Mouse (Mus musculus) heart, embryonic 14.5 days (tissue): ENCODE data around the gene Diras1. TPM values are rescaled to one million over a fixed set of nuclear protein-coding genes. Genes with fewer than 3 reads are reported as not detected.

Source experiments
- polyA plus RNA-seq: library from polyadenylated mRNA; unstranded; fragments of >200 nt; fragmentation: Nextera tagmentation; extraction: Ambion mirVana; gene quantifications from 2 replicates; pipeline ENCODE4 v1.2.1, GENCODE M21; 2014

Diras1 gene
- polyA plus RNA-seq, 1 experiment from 2014 or later: not detected

Other genes with a start within 250 kb of the Diras1 start
- 49.2 and 51.0 TPM in 2 replicates for gene Sf3a2, start 227.5 kb downstream of the Diras1 start, polyA plus RNA-seq
- 71.1 and 75.4 TPM in 2 replicates for gene Plekhj1, start 227.0 kb downstream of the Diras1 start, polyA plus RNA-seq
- 0.12 TPM in 1 of 2 replicates, not detected in the other for gene Amh, start 220.4 kb downstream of the Diras1 start, polyA plus RNA-seq
- gene Jsrp1, start 212.2 kb downstream of the Diras1 start, polyA plus RNA-seq: 5.5 and 5.6 TPM in 2 replicates
- 2,025 and 2,172 TPM in 2 replicates for gene Oaz1, start 199.0 kb downstream of the Diras1 start, polyA plus RNA-seq
- gene Lingo3, start 181.6 kb downstream of the Diras1 start, polyA plus RNA-seq: 0.46 TPM in 2 replicates
- gene Lsm7, start 170.5 kb downstream of the Diras1 start, polyA plus RNA-seq: 200 and 230 TPM in 2 replicates
- gene Sppl2b, start 170.4 kb downstream of the Diras1 start, polyA plus RNA-seq: 21.3 and 23.7 TPM in 2 replicates
- gene Tmprss9, start 153.8 kb downstream of the Diras1 start, polyA plus RNA-seq: 0.05 and 0.07 TPM in 2 replicates
- gene Timm13, start 124.7 kb downstream of the Diras1 start, polyA plus RNA-seq: 310 and 338 TPM in 2 replicates
- gene Lmnb2, start 107.4 kb downstream of the Diras1 start, polyA plus RNA-seq: 7.3 and 8.1 TPM in 2 replicates
- gene Gadd45b, start 95.6 kb downstream of the Diras1 start, polyA plus RNA-seq: 34.5 and 39.8 TPM in 2 replicates
- gene Gng7, start 10.7 kb downstream of the Diras1 start, polyA plus RNA-seq: 1.2 and 1.4 TPM in 2 replicates
- gene Slc39a3, start 11.8 kb upstream of the Diras1 start, polyA plus RNA-seq: 5.0 and 5.2 TPM in 2 replicates
- gene Sgta, start 34.5 kb upstream of the Diras1 start, polyA plus RNA-seq: 133 and 136 TPM in 2 replicates
- gene Thop1, start 44.4 kb upstream of the Diras1 start, polyA plus RNA-seq: 18.0 and 20.8 TPM in 2 replicates
- 0.27 and 0.46 TPM in 2 replicates for gene Creb3l3, start 73.2 kb upstream of the Diras1 start, polyA plus RNA-seq
- gene Map2k2, start 80.3 kb upstream of the Diras1 start, polyA plus RNA-seq: 147 and 159 TPM in 2 replicates
- 16.8 and 18.8 TPM in 2 replicates for gene Zbtb7a, start 109.6 kb upstream of the Diras1 start, polyA plus RNA-seq
- 33.5 and 34.0 TPM in 2 replicates for gene Pias4, start 142.3 kb upstream of the Diras1 start, polyA plus RNA-seq
- gene Eef2, start 151.0 kb upstream of the Diras1 start, polyA plus RNA-seq: 331 and 337 TPM in 2 replicates
- 41.5 and 51.0 TPM in 2 replicates for gene Dapk3, start 157.3 kb upstream of the Diras1 start, polyA plus RNA-seq
- not detected in 2 replicates for gene 4930442H23Rik, start 158.2 kb upstream of the Diras1 start, polyA plus RNA-seq
- 7.4 and 8.3 TPM in 2 replicates for gene Nmrk2, start 176.4 kb upstream of the Diras1 start, polyA plus RNA-seq
- 0.74 and 0.80 TPM in 2 replicates for gene Atcay, start 205.2 kb upstream of the Diras1 start, polyA plus RNA-seq
- gene Zfr2, start 207.5 kb upstream of the Diras1 start, polyA plus RNA-seq: 5.0 and 7.3 TPM in 2 replicates
- gene Matk, start 227.3 kb upstream of the Diras1 start, polyA plus RNA-seq: 0.91 and 1.3 TPM in 2 replicates
- 274 and 298 TPM in 2 replicates for gene Mrpl54, start 241.3 kb upstream of the Diras1 start, polyA plus RNA-seq
- gene Apba3, start 241.3 kb upstream of the Diras1 start, polyA plus RNA-seq: 38.8 and 39.8 TPM in 2 replicates